Mouse (Mus musculus) thymus, postnatal 4 days (tissue): ENCODE data around the gene Rgs2.
A peak's percentile ranks its signal among the peaks of the same experiment; 100 is the strongest.

Source experiments
- DNase-seq: peaks from one replicate; pipeline ENCODE4 v3.0.0; 2021

Gene Rgs2

GRCm38 (mm10) chr1:144003904-144004740, at the start of gene Rgs2:
TSS of gene Rgs2 (minus strand) at chr1:144004161.
- peak; percentile 97 for DNase-seq

GRCm38 (mm10) chr1:144053401-144053800, 49.4 kb upstream of the Rgs2 start:
- no peak for DNase-seq

- peak; percentile 49 for DNase-seq
These were observed 37.9 kb upstream of the Rgs2 start for GRCm38 (mm10) chr1:144041826-144042225.

- no peak for DNase-seq
These were observed 29.5 kb upstream of the Rgs2 start for GRCm38 (mm10) chr1:144033498-144033897.

GRCm38 (mm10) chr1:144030499-144030898, 26.5 kb upstream of the Rgs2 start:
- DNase-seq, result no peak

- no peak for DNase-seq
These were observed 25.7 kb upstream of the Rgs2 start for GRCm38 (mm10) chr1:144029679-144030078.

GRCm38 (mm10) chr1:144018417-144018958, 14.5 kb upstream of the Rgs2 start:
- DNase-seq, result no peak

- no peak for DNase-seq
These were observed 10.0 kb upstream of the Rgs2 start for GRCm38 (mm10) chr1:144013913-144014312.

GRCm38 (mm10) chr1:144007341-144007740, 3.4 kb upstream of the Rgs2 start:
- peak; percentile 27 for DNase-seq

GRCm38 (mm10) chr1:144006542-144006941, 2.6 kb upstream of the Rgs2 start:
- peak; percentile 71 for DNase-seq

- DNase-seq, result no peak
These were observed 1.7 kb upstream of the Rgs2 start for GRCm38 (mm10) chr1:144005648-144006047.

- DNase-seq, result peak; percentile 39
These were observed 780 bp upstream of the Rgs2 start for GRCm38 (mm10) chr1:144004741-144005140.

GRCm38 (mm10) chr1:144003416-144003815, 545 bp downstream of the Rgs2 start:
- peak; percentile 46 for DNase-seq

- DNase-seq, result peak; percentile 13
These were observed 1.3 kb downstream of the Rgs2 start for GRCm38 (mm10) chr1:144002715-144003066.

- DNase-seq, result no peak
These were observed 1.8 kb downstream of the Rgs2 start for GRCm38 (mm10) chr1:144002036-144002714.

- DNase-seq, result no peak
These were observed 3.7 kb downstream of the Rgs2 start for GRCm38 (mm10) chr1:144000246-144000645.

GRCm38 (mm10) chr1:143999371-143999920, 4.5 kb downstream of the Rgs2 start:
- peak; percentile 9 for DNase-seq

GRCm38 (mm10) chr1:143993026-143993425, 10.9 kb downstream of the Rgs2 start:
- no peak for DNase-seq

- no peak for DNase-seq
These were observed 11.4 kb downstream of the Rgs2 start for GRCm38 (mm10) chr1:143992528-143992927.

- DNase-seq, result no peak
These were observed 13.7 kb downstream of the Rgs2 start for GRCm38 (mm10) chr1:143990263-143990662.

GRCm38 (mm10) chr1:143989773-143990172, 14.2 kb downstream of the Rgs2 start:
- DNase-seq, result no peak

GRCm38 (mm10) chr1:143988756-143989155, 15.2 kb downstream of the Rgs2 start:
- DNase-seq, result no peak

GRCm38 (mm10) chr1:143984988-143985625, 18.9 kb downstream of the Rgs2 start:
- no peak for DNase-seq
